Mouse (Mus musculus): ENCODE data around the gene 2210016F16Rik. TPM values are rescaled to one million over a fixed set of nuclear protein-coding genes. Genes with fewer than 3 reads are reported as not detected.
"Not testable (repeated sequence)": the region's sequence is repeated elsewhere in the genome, so short reads cannot be mapped to it uniquely, and the experiment has no call there.

The 2210016F16Rik gene
- polyA plus RNA-seq, 1 experiment from 2014 or later = 29.3 TPM

DNA sequence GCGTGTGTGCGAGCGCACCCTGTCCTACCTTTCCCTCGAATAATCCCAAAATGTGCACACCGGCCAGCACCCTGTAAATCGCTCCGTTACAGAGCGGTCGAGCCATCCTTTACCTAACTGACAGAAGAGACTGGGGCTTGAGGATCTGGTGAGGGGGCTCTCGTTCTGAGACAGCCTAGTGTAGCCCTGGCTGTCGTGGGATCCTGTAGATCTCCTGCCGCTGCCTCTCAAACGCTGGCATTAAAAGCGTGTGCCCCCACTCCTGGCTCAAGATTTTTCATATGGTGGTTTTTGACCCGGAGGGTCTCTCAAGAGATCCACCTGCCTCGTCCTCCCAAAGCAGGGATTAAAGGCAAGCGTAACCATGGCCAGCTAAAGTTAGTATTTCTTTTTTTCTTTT, 18.2 kb upstream of the 2210016F16Rik start, which contains the start of gene Hnrnpk:
TSS of gene Hnrnpk (minus strand) at position 101 of the 400 bp plus-strand sequence.
- Histone ChIP-seq H3K27ac (ENCODE audit: low read depth, low read length) (peak within 1 kb of the TSS; percentile 99), H3K4me3 (ENCODE audit: low read length) (peak within 1 kb of the TSS; percentile 99), H3K4me2 (replicated peaks; ENCODE audit: low read depth, low read length) (peak within 1 kb of the TSS; percentile 56), H3K9ac (ENCODE audit: low read depth, low read length) (peak within 1 kb of the TSS; percentile 100)
- ATAC-seq (ENCODE audit: low FRiP score, low TSS enrichment); H3K27me3 ChIP-seq (ENCODE audit: control insufficient read depth, insufficient read depth, low read length); H3K4me1 ChIP-seq (ENCODE audit: control insufficient read depth, insufficient read depth, low read length); H3K9me3 ChIP-seq (ENCODE audit: control insufficient read depth, low read length); H3K36me3 ChIP-seq (ENCODE audit: control insufficient read depth, insufficient read depth, low read length): not testable (repeated sequence)
- WGBS = 10% methylated on average over 17 of the region's 17 CpGs

DNA sequence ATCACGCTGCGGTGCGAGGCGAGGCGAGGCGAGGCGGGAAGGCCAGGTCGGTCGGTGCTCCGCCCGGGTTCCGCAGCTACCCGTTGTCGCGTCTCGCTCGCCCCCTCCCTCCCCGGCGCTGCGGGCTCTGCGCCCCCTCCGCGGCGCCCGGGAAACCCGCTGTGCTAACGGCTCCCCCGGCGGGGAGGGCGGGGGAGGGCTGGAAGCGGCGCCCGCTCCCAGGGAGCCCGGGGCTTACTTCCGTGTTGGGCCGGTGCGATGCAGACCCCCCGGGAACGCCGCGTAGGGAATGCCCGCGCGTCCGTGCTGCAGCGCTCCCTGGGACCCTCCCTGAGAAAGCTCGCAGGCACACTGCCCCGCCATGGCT, 17.7 kb upstream of the 2210016F16Rik start:
- 0% methylated on average over 23 of the region's 48 CpGs for WGBS
- Histone ChIP-seq H3K4me2 (replicated peaks; ENCODE audit: low read depth, low read length) (peak overlapping the region; percentile 56), H3K36me3 (ENCODE audit: control insufficient read depth, insufficient read depth, low read length) (peaks cover 14% of the 10 kb centered on the region), H3K9me3 (ENCODE audit: control insufficient read depth, low read length) (no peaks in the 10 kb centered on the region), H3K4me3 (ENCODE audit: low read length) (peak overlapping the region; percentile 99), H3K4me1 (ENCODE audit: control insufficient read depth, insufficient read depth, low read length) (peaks cover 2% of the 10 kb centered on the region; the same call in 1 of the 2 replicates), H3K27ac (ENCODE audit: low read depth, low read length) (peak overlapping the region; percentile 99), H3K9ac (ENCODE audit: low read depth, low read length) (peak overlapping the region; percentile 100), H3K27me3 (ENCODE audit: control insufficient read depth, insufficient read depth, low read length) (no peaks in the 10 kb centered on the region)
- ATAC-seq (ENCODE audit: low FRiP score, low TSS enrichment) = no peak; the same call in 1 of the 2 replicates

DNA sequence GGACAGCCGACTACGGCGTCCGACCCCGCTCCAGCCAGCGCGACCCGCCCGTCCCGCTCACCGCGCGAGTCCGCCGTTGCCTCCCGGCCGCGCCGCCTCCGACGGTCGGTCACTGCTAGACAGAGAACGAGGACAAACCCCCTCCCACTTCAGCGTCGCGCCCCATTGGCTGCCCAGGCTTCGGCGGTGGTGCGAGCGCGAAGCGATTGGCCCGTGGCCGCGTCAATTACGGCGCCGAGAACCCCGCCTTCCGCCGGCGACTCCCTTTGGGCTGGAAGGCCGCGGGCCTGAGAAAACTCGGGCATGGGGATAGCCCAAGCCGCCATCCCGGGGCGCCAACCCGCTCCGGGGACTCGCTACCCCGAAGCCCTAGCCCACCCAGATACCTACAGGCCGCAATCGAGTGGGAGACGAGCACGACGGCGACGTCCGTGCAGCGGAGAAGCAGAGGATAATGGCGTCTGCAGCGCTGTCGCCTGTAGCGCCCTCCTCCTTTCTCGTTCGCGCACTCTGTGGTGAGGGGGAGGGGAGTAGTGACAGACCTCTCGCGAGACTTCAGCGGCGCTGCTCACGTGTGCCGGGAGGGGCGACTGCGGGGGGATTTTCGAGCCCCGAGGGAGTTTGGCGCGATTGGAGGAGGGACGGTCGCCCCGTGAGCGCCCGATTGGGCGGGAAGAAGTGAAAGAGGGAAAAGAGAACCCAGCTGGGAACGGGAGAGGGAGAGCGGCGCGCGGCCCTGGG, 17.1 kb upstream of the 2210016F16Rik start, which contains the start of gene Rmi1:
TSS of gene Rmi1 (plus strand) at position 246 of the 741 bp plus-strand sequence.
- Histone ChIP-seq H3K9me3 (ENCODE audit: control insufficient read depth, low read length) (no peaks in the 10 kb centered on the region), H3K9ac (ENCODE audit: low read depth, low read length) (peak within 1 kb of the TSS; percentile 100), H3K27ac (ENCODE audit: low read depth, low read length) (peak within 1 kb of the TSS; percentile 99), H3K4me1 (ENCODE audit: control insufficient read depth, insufficient read depth, low read length) (peaks cover 2% of the 10 kb centered on the region; the same call in 1 of the 2 replicates), H3K4me2 (replicated peaks; ENCODE audit: low read depth, low read length) (peak within 1 kb of the TSS; percentile 73), H3K27me3 (ENCODE audit: control insufficient read depth, insufficient read depth, low read length) (no peaks in the 10 kb centered on the region), H3K4me3 (ENCODE audit: low read length) (peak within 1 kb of the TSS; percentile 99), H3K36me3 (ENCODE audit: control insufficient read depth, insufficient read depth, low read length) (peaks cover 20% of the 10 kb centered on the region)
- under 1% methylated on average over 82 of the region's 91 CpGs for WGBS
- ATAC-seq (ENCODE audit: low FRiP score, low TSS enrichment) = peak; percentile 94

DNA sequence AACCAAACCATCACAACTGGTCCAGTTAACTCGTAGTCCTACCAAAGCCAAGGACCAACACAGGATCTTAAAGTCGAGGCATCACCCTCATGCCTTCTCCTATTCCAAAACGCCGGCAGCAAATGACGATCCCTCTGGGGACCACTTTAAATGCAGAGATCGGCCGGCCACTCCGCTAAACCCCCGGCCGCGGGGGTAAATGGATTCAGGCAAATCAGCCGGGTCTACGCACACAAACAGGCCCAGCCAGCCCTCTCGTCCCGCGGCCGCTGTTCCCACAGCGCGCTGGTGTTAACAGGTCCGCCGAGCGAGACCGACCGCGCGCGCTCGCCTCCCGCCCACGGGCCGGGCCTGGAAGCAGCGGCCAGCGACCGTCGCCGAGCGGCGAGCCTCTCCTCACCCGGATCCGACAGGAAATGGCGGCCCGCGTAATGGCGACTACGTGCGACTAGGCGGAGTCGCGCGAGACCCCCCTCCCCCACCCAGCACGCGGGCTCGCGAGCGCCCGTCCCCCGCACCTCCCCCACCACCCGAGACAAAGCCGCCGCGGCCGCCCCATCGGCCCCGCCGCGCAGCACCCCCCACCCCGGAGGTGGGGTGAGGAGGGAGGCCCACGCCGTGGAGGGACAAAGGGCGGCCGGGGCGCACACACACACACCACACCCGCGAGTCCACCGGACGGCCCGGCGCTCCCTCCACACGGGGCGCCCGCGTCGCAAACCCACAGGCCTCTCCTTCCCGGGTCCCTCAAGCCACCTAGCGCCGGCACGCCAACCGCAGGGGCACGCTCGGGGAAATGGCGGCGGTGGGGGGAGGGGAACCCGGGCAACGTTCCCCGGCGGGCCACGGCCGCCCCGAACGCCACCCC, 16.3 kb upstream of the 2210016F16Rik start:
- H3K4me3 ChIP-seq (ENCODE audit: low read length) = peak overlapping the region; percentile 99
- H3K9ac ChIP-seq (ENCODE audit: low read depth, low read length) = peak overlapping the region; percentile 100
- peak; percentile 50 for ATAC-seq (ENCODE audit: low FRiP score, low TSS enrichment)

DNA sequence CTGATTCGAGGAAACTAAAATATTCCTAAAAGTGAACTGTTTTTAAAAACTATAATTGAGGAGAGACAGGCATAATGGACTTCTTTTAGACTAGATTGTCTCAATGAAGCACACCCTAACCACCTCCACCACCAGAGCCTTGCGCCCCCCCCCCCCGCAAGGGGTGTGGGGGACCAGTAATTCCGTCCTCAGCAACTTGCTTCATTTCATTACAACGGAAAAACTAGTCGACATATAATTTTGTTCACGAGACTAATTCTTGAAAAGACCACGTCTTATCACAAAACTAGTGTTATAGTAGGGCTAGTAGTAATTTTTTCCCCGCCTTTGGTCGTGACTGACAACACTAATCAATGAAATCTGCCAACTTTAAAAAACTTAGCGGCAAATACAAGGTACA, 15.6 kb upstream of the 2210016F16Rik start:
- ATAC-seq (ENCODE audit: low FRiP score, low TSS enrichment) = no peak
- H3K4me1 ChIP-seq (ENCODE audit: control insufficient read depth, insufficient read depth, low read length) = peaks cover 2% of the 10 kb centered on the region; the same call in 1 of the 2 replicates
- no peak overlapping the region for H3K27ac ChIP-seq (ENCODE audit: low read depth, low read length)
- no peaks in the 10 kb centered on the region for H3K27me3 ChIP-seq (ENCODE audit: control insufficient read depth, insufficient read depth, low read length)
- peaks cover 36% of the 10 kb centered on the region for H3K36me3 ChIP-seq (ENCODE audit: control insufficient read depth, insufficient read depth, low read length)
- WGBS = under 1% methylated on average over 11 of the region's 11 CpGs
- peak overlapping the region; percentile 99 for H3K4me3 ChIP-seq (ENCODE audit: low read length)
- H3K9me3 ChIP-seq (ENCODE audit: control insufficient read depth, low read length) = no peaks in the 10 kb centered on the region
- H3K4me2 ChIP-seq (replicated peaks; ENCODE audit: low read depth, low read length) = peak overlapping the region; percentile 73
- H3K9ac ChIP-seq (ENCODE audit: low read depth, low read length) = peak overlapping the region; percentile 100

More for the DNA sequence above, 16.3 kb upstream of the 2210016F16Rik start:
- peaks cover 28% of the 10 kb centered on the region for H3K36me3 ChIP-seq (ENCODE audit: control insufficient read depth, insufficient read depth, low read length)
- H3K4me1 ChIP-seq (ENCODE audit: control insufficient read depth, insufficient read depth, low read length) = peaks cover 2% of the 10 kb centered on the region; the same call in 1 of the 2 replicates
- peak overlapping the region; percentile 73 for H3K4me2 ChIP-seq (replicated peaks; ENCODE audit: low read depth, low read length)
- no peaks in the 10 kb centered on the region for H3K27me3 ChIP-seq (ENCODE audit: control insufficient read depth, insufficient read depth, low read length)
- WGBS = under 1% methylated on average over 70 of the region's 100 CpGs
- no peaks in the 10 kb centered on the region for H3K9me3 ChIP-seq (ENCODE audit: control insufficient read depth, low read length)
- peak overlapping the region; percentile 99 for H3K27ac ChIP-seq (ENCODE audit: low read depth, low read length)

DNA sequence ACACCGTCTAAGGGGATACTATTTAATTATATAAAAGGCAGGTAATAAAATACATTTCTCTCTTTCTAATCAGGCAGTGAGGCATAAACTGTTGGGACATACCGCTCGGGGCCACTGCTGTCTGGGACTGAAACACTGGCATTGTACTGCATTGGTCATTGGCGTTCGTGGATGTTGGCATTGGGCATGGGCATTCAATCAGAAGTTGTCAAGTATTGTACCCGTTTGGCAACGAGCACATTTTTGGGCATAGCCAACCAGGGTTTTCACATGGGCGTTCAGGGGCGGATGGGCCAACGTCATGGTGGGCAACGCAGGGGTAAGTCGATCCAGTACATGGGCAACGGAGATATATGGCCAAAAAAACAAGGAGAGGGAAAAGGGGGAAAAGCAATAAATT, 12.6 kb upstream of the 2210016F16Rik start:
- H3K9me3 ChIP-seq (ENCODE audit: control insufficient read depth, low read length) = no peaks in the 10 kb centered on the region
- no peaks in the 10 kb centered on the region; the same call in 1 of the 2 replicates for H3K4me1 ChIP-seq (ENCODE audit: control insufficient read depth, insufficient read depth, low read length)
- H3K9ac ChIP-seq (ENCODE audit: low read depth, low read length) = no peak overlapping the region
- H3K27me3 ChIP-seq (ENCODE audit: control insufficient read depth, insufficient read depth, low read length) = no peaks in the 10 kb centered on the region
- no peak overlapping the region for H3K4me2 ChIP-seq (replicated peaks; ENCODE audit: low read depth, low read length)
- WGBS = 84% methylated on average over 13 of the region's 13 CpGs
- ATAC-seq (ENCODE audit: low FRiP score, low TSS enrichment) = no peak
- H3K27ac ChIP-seq (ENCODE audit: low read depth, low read length) = no peak overlapping the region
- peaks cover 64% of the 10 kb centered on the region for H3K36me3 ChIP-seq (ENCODE audit: control insufficient read depth, insufficient read depth, low read length)
- H3K4me3 ChIP-seq (ENCODE audit: low read length) = no peak overlapping the region

DNA sequence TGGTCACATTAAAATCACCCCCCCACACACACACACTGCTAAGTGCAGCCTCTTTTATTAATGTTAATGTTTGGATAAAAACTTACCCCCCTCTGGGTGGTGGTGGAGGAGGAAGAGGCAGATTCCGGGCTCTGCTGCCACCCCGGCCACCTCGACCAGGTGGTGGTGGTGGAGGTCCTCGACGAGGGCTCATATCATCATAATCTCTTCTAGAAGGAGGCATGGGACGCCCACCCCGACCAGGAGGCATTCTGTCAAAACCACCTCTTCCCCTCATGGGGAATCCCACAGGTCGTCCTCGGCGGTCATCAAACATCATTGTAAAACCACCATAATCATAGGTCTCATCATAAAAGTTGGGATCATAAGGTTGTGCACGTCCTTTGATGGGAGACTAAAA, 9.4 kb upstream of the 2210016F16Rik start:
- H3K9me3 ChIP-seq (ENCODE audit: control insufficient read depth, low read length); H3K27me3 ChIP-seq (ENCODE audit: control insufficient read depth, insufficient read depth, low read length); H3K9ac ChIP-seq (ENCODE audit: low read depth, low read length); H3K4me3 ChIP-seq (ENCODE audit: low read length); H3K27ac ChIP-seq (ENCODE audit: low read depth, low read length); H3K4me1 ChIP-seq (ENCODE audit: control insufficient read depth, insufficient read depth, low read length); H3K4me2 ChIP-seq (replicated peaks; ENCODE audit: low read depth, low read length): not testable (repeated sequence)
- H3K36me3 ChIP-seq (ENCODE audit: control insufficient read depth, insufficient read depth, low read length) = peaks cover 81% of the 10 kb centered on the region
- ATAC-seq (ENCODE audit: low FRiP score, low TSS enrichment) = 0 out of 2 replicates have a peak, but pooled peaks have one; percentile 25
- WGBS = 85% methylated on average over 11 of the region's 11 CpGs

DNA sequence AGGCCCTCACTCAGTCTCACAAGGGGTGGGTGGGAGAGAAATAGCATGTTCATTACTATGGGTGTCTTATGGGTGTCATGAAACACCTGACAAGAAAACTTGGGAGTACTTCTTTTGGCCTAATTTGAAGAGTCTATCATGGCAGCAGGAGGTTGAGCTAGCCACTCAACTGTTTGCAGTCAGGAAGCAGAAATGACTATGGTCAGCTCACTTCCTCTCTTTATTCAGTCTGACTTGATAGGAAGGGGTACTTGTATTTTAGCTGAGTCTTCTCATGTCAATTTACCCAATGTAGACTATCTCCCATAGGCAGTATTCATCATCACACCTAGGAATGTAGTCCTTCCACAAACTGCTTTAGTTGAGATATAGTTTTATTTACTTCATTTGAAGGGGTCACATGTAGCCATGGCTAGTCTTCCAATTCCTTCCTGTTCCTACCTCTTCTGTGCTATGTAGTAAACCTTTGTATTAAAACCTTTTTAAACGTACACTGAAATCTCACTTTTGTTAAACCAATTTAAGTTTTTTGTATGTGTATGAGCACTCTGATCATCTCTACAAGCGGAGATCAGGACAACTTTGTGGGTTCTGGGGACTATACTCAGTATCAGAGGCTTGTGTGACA, 4.4 kb upstream of the 2210016F16Rik start:
- Histone ChIP-seq H3K4me1 (ENCODE audit: control insufficient read depth, insufficient read depth, low read length) (0 out of 2 replicates have a peak, but pooled peaks cover 5% of the 10 kb centered on the region), H3K4me2 (replicated peaks; ENCODE audit: low read depth, low read length) (no peak overlapping the region), H3K9me3 (ENCODE audit: control insufficient read depth, low read length) (no peaks in the 10 kb centered on the region), H3K36me3 (ENCODE audit: control insufficient read depth, insufficient read depth, low read length) (peaks cover 39% of the 10 kb centered on the region), H3K9ac (ENCODE audit: low read depth, low read length) (no peak overlapping the region), H3K27me3 (ENCODE audit: control insufficient read depth, insufficient read depth, low read length) (no peaks in the 10 kb centered on the region), H3K27ac (ENCODE audit: low read depth, low read length) (no peak overlapping the region), H3K4me3 (ENCODE audit: low read length) (no peak overlapping the region)
- WGBS = 84% methylated on average over 2 of the region's 2 CpGs
- no peak for ATAC-seq (ENCODE audit: low FRiP score, low TSS enrichment)

All from kidney, embryonic 14.5 days (tissue).